Mouse (Mus musculus) mesoderm, embryonic 11.5 days (tissue): ENCODE results near the gene P2ry14.
A peak's percentile ranks its signal among the peaks of the same experiment; 100 is the strongest.

Source experiments
- DNase-seq: peaks from one replicate; pipeline ENCODE4 v3.0.0-alpha.2; 2012; ENCODE audit warnings: low read depth, low spot score

P2ry14 gene

GRCm38 (mm10) chr3:59153424-59153823, at the start of gene P2ry14:
Gene P2ry14, minus strand, starts transcription at chr3:59153618.
- no peak for DNase-seq

GRCm38 (mm10) chr3:59197329-59197948, 44.0 kb upstream of the P2ry14 start:
- DNase-seq = no peak

- no peak for DNase-seq
These were observed 41.5 kb upstream of the P2ry14 start, which contains the start of gene Gpr87 for GRCm38 (mm10) chr3:59194938-59195337. Gene Gpr87, minus strand, starts transcription at chr3:59195104.

GRCm38 (mm10) chr3:59194099-59194498, 40.7 kb upstream of the P2ry14 start:
- DNase-seq = no peak

GRCm38 (mm10) chr3:59191674-59192073, 38.3 kb upstream of the P2ry14 start:
- no peak for DNase-seq

- DNase-seq = no peak
These were observed 33.9 kb upstream of the P2ry14 start for GRCm38 (mm10) chr3:59187336-59187735.

GRCm38 (mm10) chr3:59185662-59186061, 32.2 kb upstream of the P2ry14 start:
- DNase-seq = no peak

- no peak for DNase-seq
These were observed 28.7 kb upstream of the P2ry14 start for GRCm38 (mm10) chr3:59182129-59182528.

- DNase-seq = no peak
These were observed 27.7 kb upstream of the P2ry14 start for GRCm38 (mm10) chr3:59181134-59181533.

GRCm38 (mm10) chr3:59176871-59177270, 23.5 kb upstream of the P2ry14 start:
- DNase-seq = no peak

GRCm38 (mm10) chr3:59175234-59175633, 21.8 kb upstream of the P2ry14 start:
- peak; percentile 56 for DNase-seq

GRCm38 (mm10) chr3:59174426-59175154, 21.2 kb upstream of the P2ry14 start:
- no peak for DNase-seq

- no peak for DNase-seq
These were observed 16.7 kb upstream of the P2ry14 start for GRCm38 (mm10) chr3:59169921-59170627.

GRCm38 (mm10) chr3:59169215-59169614, 15.8 kb upstream of the P2ry14 start:
- no peak for DNase-seq

- DNase-seq = no peak
These were observed 15.1 kb upstream of the P2ry14 start for GRCm38 (mm10) chr3:59168476-59168875.

GRCm38 (mm10) chr3:59167417-59168054, 14.1 kb upstream of the P2ry14 start:
- DNase-seq = no peak

GRCm38 (mm10) chr3:59160465-59160864, 7.0 kb upstream of the P2ry14 start:
- no peak for DNase-seq

- DNase-seq = no peak
These were observed 3.6 kb upstream of the P2ry14 start for GRCm38 (mm10) chr3:59157048-59157447.

- DNase-seq = no peak
These were observed 2.0 kb upstream of the P2ry14 start for GRCm38 (mm10) chr3:59155404-59155803.

GRCm38 (mm10) chr3:59154888-59155287, 1.5 kb upstream of the P2ry14 start:
- no peak for DNase-seq

- DNase-seq = no peak
These were observed 2.8 kb downstream of the P2ry14 start for GRCm38 (mm10) chr3:59150624-59151023.

- DNase-seq = no peak
These were observed 3.8 kb downstream of the P2ry14 start for GRCm38 (mm10) chr3:59149646-59150045.
